Mouse (Mus musculus) forebrain, postnatal 0 days (tissue): ENCODE measurements around the gene Socs7. TPM values are rescaled to one million over a fixed set of nuclear protein-coding genes. Genes with fewer than 3 reads are reported as not detected.

Experiments used
- ATAC-seq: fragments of 200-750 bp; cut with Nextera tagmentation; 2 replicates; pipeline ENCODE4 v1.8.0; 2017; ENCODE audit warnings: mild to moderate bottlenecking, moderate library complexity
- DNase-seq: peaks from one replicate; pipeline ENCODE4 v3.0.0-alpha.2; 2015
- H3K27ac ChIP-seq: fragments of 300-500 bp; sonication (generic); 2 replicates; pipeline ENCODE4 v1.5.1; 2014; ENCODE audit warnings: low read depth, mild to moderate bottlenecking, antibody characterized with exemption, low read length, moderate library complexity, mixed read lengths
- H3K27me3 ChIP-seq: fragments of 300-500 bp; sonication (generic); 2 replicates; pipeline ENCODE4 v1.6.1; 2014; ENCODE audit warnings: mild to moderate bottlenecking, low read length, mixed read lengths; ENCODE audit not compliant: insufficient read depth
- H3K36me3 ChIP-seq: fragments of 300-500 bp; sonication (generic); 2 replicates; pipeline ENCODE4 v1.6.1; 2014; ENCODE audit warnings: mild to moderate bottlenecking, moderate library complexity; ENCODE audit not compliant: insufficient read depth
- H3K4me1 ChIP-seq: fragments of 300-500 bp; sonication (generic); 2 replicates; pipeline ENCODE4 v1.6.1; 2014; ENCODE audit warnings: antibody characterized with exemption; ENCODE audit not compliant: insufficient read depth
- H3K4me2 ChIP-seq: fragments of 300-500 bp; sonication (generic); 2 replicates; pipeline ENCODE4 v1.6.1; 2014; ENCODE audit warnings: low read depth, mild to moderate bottlenecking, moderate library complexity
- H3K4me3 ChIP-seq: fragments of 300-500 bp; sonication (generic); 2 replicates; pipeline ENCODE4 v1.5.1; 2014; ENCODE audit warnings: low read depth, low read length, mixed read lengths
- H3K9ac ChIP-seq: fragments of 300-500 bp; sonication (generic); 2 replicates; pipeline ENCODE4 v1.6.1; 2014; ENCODE audit warnings: mild to moderate bottlenecking
- H3K9me3 ChIP-seq: fragments of 300-500 bp; sonication (generic); 2 replicates; pipeline ENCODE4 v1.6.1; 2016; ENCODE audit warnings: low read length
- CTCF ChIP-seq: sonication (generic); IDR thresholded peaks from 2 replicates; pipeline ENCODE4 v1.5.1; 2016; ENCODE audit warnings: antibody characterized with exemption, control low read depth, low read depth
- WGBS: fragments of 180-500 bp; shearing (Covaris S2); extraction: QIAGEN DNeasy Blood & Tissue Kit; methylation state at CpG from one replicate; pipeline ENCODE4 v1.1.7; 2014; 5-methylcytosine and 5-hydroxymethylcytosine counted together
- polyA plus RNA-seq: library from polyadenylated mRNA; unstranded; fragments of >200 nt; fragmentation: Nextera tagmentation; extraction: Ambion mirVana; gene quantifications from 2 replicates; pipeline ENCODE4 v1.2.1, GENCODE M21; 2015
- total RNA-seq: library from RNA; depleted of rRNA; stranded (reverse); fragments of >200 nt; gene quantifications from 2 replicates; pipeline ENCODE4 v1.2.3, GENCODE M21; 2014

Socs7 gene
- total and polyA plus RNA-seq, 2 experiments from 2014 or later, result 6.4 to 64.3 TPM

GRCm38 (mm10) chr11:97418834-97419539 lies 56.6 kb downstream of the Socs7 start:
- no peak overlapping the region for H3K9ac ChIP-seq
- ATAC-seq (no peak), DNase-seq (no peak)
- H3K27ac ChIP-seq, result no peak overlapping the region
- no peak overlapping the region for H3K4me3 ChIP-seq
- 0 out of 2 replicates have a peak, but pooled peaks cover 5% of the 10 kb centered on the region for H3K4me1 ChIP-seq
- H3K27me3 ChIP-seq, result no peaks in the 10 kb centered on the region
- H3K9me3 ChIP-seq, result no peaks in the 10 kb centered on the region
- 53% methylated on average over 14 of the region's 14 CpGs for WGBS
- no peak overlapping the region for H3K4me2 ChIP-seq
- H3K36me3 ChIP-seq, result no peaks in the 10 kb centered on the region
- no peak for TF ChIP-seq CTCF

GRCm38 (mm10) chr11:97419540-97419900 lies 57.2 kb downstream of the Socs7 start:
- no peak overlapping the region for H3K4me3 ChIP-seq
- no peak for TF ChIP-seq CTCF
- no peaks in the 10 kb centered on the region for H3K36me3 ChIP-seq
- H3K4me1 ChIP-seq, result 0 out of 2 replicates have a peak, but pooled peaks cover 5% of the 10 kb centered on the region
- H3K27me3 ChIP-seq, result no peaks in the 10 kb centered on the region
- H3K9me3 ChIP-seq, result no peaks in the 10 kb centered on the region
- H3K4me2 ChIP-seq, result no peak overlapping the region
- H3K9ac ChIP-seq, result no peak overlapping the region
- H3K27ac ChIP-seq, result no peak overlapping the region
- no peak for ATAC-seq
- DNase-seq, result no peak
- 60% methylated on average over 5 of the region's 5 CpGs for WGBS

- DNase-seq (peak; percentile 49), ATAC-seq (peak; percentile 85)
- no peak overlapping the region for H3K4me3 ChIP-seq
- H3K9ac ChIP-seq, result no peak overlapping the region
- no peak overlapping the region for H3K4me2 ChIP-seq
- no peak for TF ChIP-seq CTCF
- no peaks in the 10 kb centered on the region for H3K36me3 ChIP-seq
- H3K9me3 ChIP-seq, result no peaks in the 10 kb centered on the region
- H3K27ac ChIP-seq, result peak overlapping the region; percentile 62; the same call in 1 of the 2 replicates
- 36% methylated on average over 4 of the region's 4 CpGs for WGBS
- H3K27me3 ChIP-seq, result no peaks in the 10 kb centered on the region
- H3K4me1 ChIP-seq, result peaks cover 2% of the 10 kb centered on the region; the same call in 1 of the 2 replicates
Measured at GRCm38 (mm10) chr11:97422507-97422906, 60.2 kb downstream of the Socs7 start.

- ATAC-seq (no peak), DNase-seq (no peak)
- Histone ChIP-seq H3K4me3 (no peak overlapping the region), H3K4me1 (peaks cover 13% of the 10 kb centered on the region; the same call in 1 of the 2 replicates), H3K4me2 (no peak overlapping the region), H3K27me3 (no peaks in the 10 kb centered on the region), H3K27ac (no peak overlapping the region), H3K9ac (no peak overlapping the region), H3K36me3 (no peaks in the 10 kb centered on the region), H3K9me3 (no peaks in the 10 kb centered on the region)
- no peak for TF ChIP-seq CTCF
- WGBS, result 68% methylated on average over 5 of the region's 5 CpGs
Measured at GRCm38 (mm10) chr11:97424092-97424692, 61.8 kb downstream of the Socs7 start.

- ATAC-seq (no peak), DNase-seq (no peak)
- Histone ChIP-seq H3K4me2 (no peak overlapping the region), H3K9me3 (no peaks in the 10 kb centered on the region), H3K4me1 (peaks cover 13% of the 10 kb centered on the region; the same call in 1 of the 2 replicates), H3K27ac (no peak overlapping the region), H3K27me3 (no peaks in the 10 kb centered on the region), H3K9ac (no peak overlapping the region), H3K4me3 (no peak overlapping the region), H3K36me3 (no peaks in the 10 kb centered on the region)
- no peak for TF ChIP-seq CTCF
- 61% methylated on average over 3 of the region's 3 CpGs for WGBS
Measured at GRCm38 (mm10) chr11:97424802-97425201, 62.5 kb downstream of the Socs7 start.

- Histone ChIP-seq H3K36me3 (no peaks in the 10 kb centered on the region), H3K4me1 (peaks cover 13% of the 10 kb centered on the region; the same call in 1 of the 2 replicates), H3K9me3 (no peaks in the 10 kb centered on the region), H3K9ac (peak overlapping the region; percentile 29), H3K27me3 (no peaks in the 10 kb centered on the region), H3K4me3 (peak overlapping the region; percentile 35), H3K27ac (peak overlapping the region; percentile 6; the same call in 1 of the 2 replicates), H3K4me2 (peak overlapping the region; percentile 62)
- 2% methylated on average over 32 of the region's 32 CpGs for WGBS
- DNase-seq, result peak; percentile 74
- TF ChIP-seq CTCF, result no peak
- ATAC-seq, result peak; percentile 89
Measured at GRCm38 (mm10) chr11:97427794-97428725, 65.7 kb downstream of the Socs7 start.
